Mouse (Mus musculus) spleen, adult 2 months (tissue): ENCODE measurements at regions not wholly inside any gene's neighbourhood (a gene's known extent, or its start where the extent isn't known, plus 50 kb on each side); places are given as distances from the start of the nearest gene placed in this dataset.

Source experiments
- DNase-seq, 2 experiments: peaks; one replicate each; pipeline versions ENCODE4 v3.0.0 to v3.0.0-alpha.2; 2012 to 2021; ENCODE audit warnings: low spot score in 2 of 2, low read depth in 1 of 2
- H3K27ac ChIP-seq: fragments of 200-500 bp; 2 replicates; pipeline ENCODE4 v1.5.1; 2012; ENCODE audit warnings: low read length, inconsistent platforms; ENCODE audit not compliant: insufficient read depth
- H3K27me3 ChIP-seq: fragments of 200-500 bp; 2 replicates; pipeline ENCODE4 v1.6.1; 2012; ENCODE audit warnings: mild to moderate bottlenecking, moderate library complexity, low read length, inconsistent platforms; ENCODE audit not compliant: control insufficient read depth, insufficient read depth
- H3K36me3 ChIP-seq: fragments of 200-500 bp; 2 replicates; pipeline ENCODE4 v1.6.1; 2012; ENCODE audit warnings: mild to moderate bottlenecking, low read length, inconsistent platforms; ENCODE audit not compliant: control insufficient read depth, insufficient read depth
- H3K4me1 ChIP-seq: fragments of 200-500 bp; 2 replicates; pipeline ENCODE4 v1.6.1; 2011; ENCODE audit warnings: inconsistent platforms; ENCODE audit not compliant: control insufficient read depth, insufficient read depth, insufficient read length
- H3K4me3 ChIP-seq: fragments of 200-500 bp; 2 replicates; pipeline ENCODE4 v1.5.1; 2011; ENCODE audit warnings: mild to moderate bottlenecking, inconsistent platforms; ENCODE audit not compliant: insufficient read depth, insufficient read length; ENCODE audit errors: extremely low read depth
- CTCF ChIP-seq: fragments of 200-500 bp; IDR thresholded peaks from 2 replicates; pipeline ENCODE4 v1.5.1; 2011; ENCODE audit warnings: mild to moderate bottlenecking, inconsistent platforms; ENCODE audit not compliant: insufficient read depth, insufficient read length, insufficient replicate concordance; ENCODE audit errors: extremely low read depth
- POLR2A ChIP-seq: fragments of 200-500 bp; IDR thresholded peaks from 2 replicates; pipeline ENCODE4 v1.6.1; 2011; ENCODE audit warnings: low read depth, low read length, inconsistent platforms
- WGBS: fragments of 180-500 bp; shearing (Covaris S2); methylation state at CpG from one replicate; pipeline ENCODE4 v1.1.7; 2018; 5-methylcytosine and 5-hydroxymethylcytosine counted together

DNA sequence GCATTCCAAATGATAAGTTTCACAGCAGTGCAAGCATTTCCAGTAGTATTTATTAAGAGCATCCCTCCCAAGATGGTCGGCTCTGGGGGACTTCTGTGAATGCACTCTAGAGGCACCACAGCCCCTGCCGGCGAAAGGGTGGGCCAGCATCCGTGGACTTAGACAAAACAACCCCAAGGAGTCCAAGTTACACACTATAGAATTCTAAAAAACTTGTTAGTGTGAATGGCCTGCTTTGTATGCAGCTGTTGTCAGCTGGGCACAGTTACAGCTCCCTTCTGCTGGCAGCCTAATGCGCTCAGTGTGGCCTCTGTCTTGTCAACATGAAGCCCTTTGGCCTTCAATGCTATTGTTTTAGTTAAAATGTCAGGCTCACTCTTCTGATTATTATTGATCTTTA lies 181.5 kb downstream of the Tle3 start:
- H3K4me1 ChIP-seq, result no peaks in the 10 kb centered on the region
- TF ChIP-seq CTCF (no peak), POLR2A (no peak)
- no peak overlapping the region for H3K4me3 ChIP-seq
- H3K36me3 ChIP-seq, result no peaks in the 10 kb centered on the region
- DNase-seq, result no peak
- 93% methylated on average over 5 of the region's 5 CpGs for WGBS
- no peaks in the 10 kb centered on the region for H3K27me3 ChIP-seq
- H3K27ac ChIP-seq, result no peak overlapping the region

DNA sequence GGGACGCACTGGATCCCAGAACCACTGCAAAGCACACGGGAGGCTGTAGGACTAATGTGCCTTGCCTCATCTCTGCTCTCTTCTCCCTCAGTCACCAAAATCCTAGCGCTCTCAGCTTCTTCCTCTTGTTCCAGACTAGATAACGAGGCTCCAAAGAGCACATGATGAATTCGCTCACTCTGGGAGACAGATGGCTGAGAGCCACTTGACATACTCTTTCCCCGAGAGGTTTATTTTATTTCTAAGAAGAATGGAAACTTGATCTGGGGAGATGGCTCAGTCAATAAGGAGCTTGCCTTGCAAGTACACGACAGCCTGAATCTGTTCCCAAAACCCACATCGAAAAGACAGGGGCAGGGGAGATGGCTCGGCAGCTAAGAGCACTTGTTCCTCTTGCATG lies 179.2 kb downstream of the Tle3 start:
- H3K4me1 ChIP-seq, result no peaks in the 10 kb centered on the region
- 82% methylated on average over 9 of the region's 9 CpGs for WGBS
- H3K4me3 ChIP-seq, result no peak overlapping the region

DNA sequence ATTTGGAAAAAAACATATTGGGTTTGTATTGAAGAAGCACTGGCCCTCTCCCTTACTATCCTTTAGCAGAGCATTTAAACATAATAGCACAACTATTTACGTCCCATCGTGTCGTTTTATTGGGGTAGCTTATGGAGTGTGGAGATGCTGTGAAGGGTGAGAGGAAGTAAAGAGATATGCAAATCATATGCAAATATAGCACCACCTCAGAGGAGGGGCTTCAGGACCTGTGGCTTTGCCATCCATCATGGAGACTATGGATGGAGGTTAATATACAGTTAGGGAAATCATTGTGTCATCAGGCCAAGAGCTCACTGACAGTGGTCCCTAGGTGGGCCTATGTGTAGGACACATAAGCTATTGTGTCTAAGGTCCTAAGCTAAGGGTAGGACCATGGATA lies 178.2 kb downstream of the Tle3 start:
- no peaks in the 10 kb centered on the region for H3K27me3 ChIP-seq
- no peak for DNase-seq
- WGBS, result 93% methylated on average over 3 of the region's 3 CpGs

More for the DNA sequence above, 179.2 kb downstream of the Tle3 start:
- Histone ChIP-seq H3K27me3 (no peaks in the 10 kb centered on the region), H3K27ac (no peak overlapping the region), H3K36me3 (no peaks in the 10 kb centered on the region)
- DNase-seq, result no peak
- TF ChIP-seq POLR2A (no peak), CTCF (no peak)

DNA sequence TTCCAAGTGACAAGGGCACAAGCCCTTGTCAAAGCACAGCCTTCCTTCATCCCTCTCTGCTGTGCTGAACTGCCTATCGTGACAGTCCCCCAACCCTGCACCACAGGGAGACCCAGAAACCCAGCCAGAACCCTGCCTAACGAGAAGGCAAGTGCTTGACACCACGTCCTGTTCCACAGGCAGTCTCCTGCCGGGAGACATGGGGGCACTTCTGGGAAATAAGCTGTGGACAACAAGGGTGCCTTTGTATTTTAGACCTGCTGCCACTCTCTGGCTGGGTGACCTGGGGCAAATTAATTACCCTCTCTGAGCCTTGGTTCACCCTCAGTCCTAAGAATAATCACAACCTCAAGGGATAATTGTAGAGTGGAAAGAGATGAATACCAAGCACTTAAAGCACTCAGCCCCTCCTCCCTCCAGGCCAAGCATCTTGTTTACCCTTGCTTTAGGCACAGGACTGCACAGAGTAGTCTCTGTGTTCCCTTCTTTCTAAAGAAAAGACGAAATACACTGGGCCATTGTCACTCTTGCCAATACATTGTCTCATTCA lies 177.6 kb downstream of the Tle3 start:
- no peak for DNase-seq
- 84% methylated on average over 5 of the region's 5 CpGs for WGBS
- Histone ChIP-seq H3K27ac (no peak overlapping the region), H3K36me3 (no peaks in the 10 kb centered on the region), H3K27me3 (no peaks in the 10 kb centered on the region), H3K4me1 (no peaks in the 10 kb centered on the region), H3K4me3 (no peak overlapping the region)
- TF ChIP-seq CTCF (no peak), POLR2A (no peak)

More for the DNA sequence above, 178.2 kb downstream of the Tle3 start:
- H3K27ac ChIP-seq, result no peak overlapping the region
- TF ChIP-seq POLR2A, result no peak
- TF ChIP-seq CTCF, result no peak
- no peaks in the 10 kb centered on the region for H3K4me1 ChIP-seq
- no peaks in the 10 kb centered on the region for H3K36me3 ChIP-seq
- H3K4me3 ChIP-seq, result no peak overlapping the region

DNA sequence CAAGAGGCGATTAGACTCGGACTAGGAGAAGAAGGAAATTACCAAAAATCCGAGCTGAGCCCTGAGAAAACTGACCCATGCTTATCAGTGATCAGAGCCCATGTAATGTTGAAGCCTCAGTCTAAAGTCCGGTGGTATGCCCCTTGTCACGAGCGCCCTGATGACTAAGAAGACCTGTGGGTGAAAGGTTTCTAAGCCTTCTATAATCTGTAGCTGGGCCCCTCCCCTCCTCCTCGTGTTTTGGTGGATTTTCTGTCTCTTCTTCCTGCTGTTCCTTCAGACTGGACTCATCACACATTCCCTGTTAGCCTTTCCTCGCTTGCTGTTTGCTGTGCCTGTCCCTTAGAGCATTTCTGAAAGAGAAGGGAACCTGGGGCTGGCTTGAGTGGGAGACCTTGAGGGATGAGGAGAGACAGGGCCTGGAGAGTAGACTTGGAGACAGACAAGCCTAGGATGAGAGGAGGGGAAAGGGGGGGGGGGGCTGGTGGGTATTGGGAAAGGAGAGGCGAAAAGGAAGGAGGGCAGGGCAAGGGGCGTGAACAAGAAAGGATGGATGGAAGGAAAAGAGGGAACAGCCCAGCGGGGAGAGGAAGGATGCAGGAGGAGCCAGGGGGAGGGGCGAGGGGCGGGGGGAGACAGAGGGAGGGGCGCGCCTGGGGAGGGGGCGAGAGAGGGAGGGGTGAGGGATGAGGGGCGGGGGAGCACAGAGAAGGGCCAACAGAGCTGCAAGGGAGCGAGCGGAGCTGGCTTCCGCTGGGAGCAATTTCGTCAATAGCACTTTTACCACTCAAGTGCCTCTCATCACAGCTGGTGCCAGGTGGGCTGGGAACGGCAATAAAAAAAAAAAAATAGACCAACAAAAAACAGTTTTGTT lies 165.4 kb downstream of the Tle3 start:
- TF ChIP-seq POLR2A (no peak), CTCF (no peak)
- no peaks in the 10 kb centered on the region for H3K27me3 ChIP-seq

DNA sequence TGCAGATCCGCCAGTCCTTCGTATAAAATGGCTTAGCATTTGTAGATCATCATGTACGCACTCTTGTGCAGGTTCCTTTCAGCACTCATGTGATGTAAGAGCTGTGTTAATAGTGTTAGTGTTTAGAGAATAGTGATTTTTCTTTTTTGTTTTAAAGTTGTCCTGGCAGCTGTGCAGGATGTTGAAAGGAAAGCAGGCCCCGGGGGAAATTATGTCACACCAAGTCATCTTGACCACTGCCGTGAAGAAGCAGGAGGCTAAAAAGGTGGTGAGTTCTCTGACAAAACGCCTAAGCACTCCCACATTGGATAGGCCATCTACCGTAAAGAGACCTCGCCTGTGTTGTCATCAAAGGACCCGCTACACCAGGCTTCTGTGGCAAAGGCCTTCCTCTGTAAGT lies 161.1 kb downstream of the Tle3 start:
- DNase-seq, result no peak
- H3K27me3 ChIP-seq, result no peaks in the 10 kb centered on the region
- WGBS, result 65% methylated on average over 9 of the region's 9 CpGs
- TF ChIP-seq POLR2A (no peak), CTCF (no peak)
- H3K36me3 ChIP-seq, result no peaks in the 10 kb centered on the region
- H3K27ac ChIP-seq, result no peak overlapping the region
- H3K4me1 ChIP-seq, result no peaks in the 10 kb centered on the region
- H3K4me3 ChIP-seq, result no peak overlapping the region

More for the DNA sequence above, 165.4 kb downstream of the Tle3 start:
- DNase-seq, result no peak
- Histone ChIP-seq H3K4me1 (no peaks in the 10 kb centered on the region), H3K27ac (no peak overlapping the region), H3K4me3 (no peak overlapping the region), H3K36me3 (no peaks in the 10 kb centered on the region)
- 78% methylated on average over 18 of the region's 22 CpGs for WGBS
